Mouse (Mus musculus) spleen, adult 2 months (tissue): ENCODE data around the gene Wdfy3.

Experiments used
- CTCF ChIP-seq: fragments of 200-500 bp; IDR thresholded peaks from 2 replicates; pipeline ENCODE4 v1.5.1; 2011; ENCODE audit warnings: mild to moderate bottlenecking, inconsistent platforms; ENCODE audit not compliant: insufficient read depth, insufficient read length, insufficient replicate concordance; ENCODE audit errors: extremely low read depth
- POLR2A ChIP-seq: fragments of 200-500 bp; IDR thresholded peaks from 2 replicates; pipeline ENCODE4 v1.6.1; 2011; ENCODE audit warnings: low read depth, low read length, inconsistent platforms

- TF ChIP-seq CTCF, result no peak
- TF ChIP-seq POLR2A, result no peak
Observed at GRCm38 (mm10) chr5:101789770-101790169, 280.0 kb downstream of the Wdfy3 start.
